Mouse (Mus musculus) hindbrain, embryonic 16.5 days (tissue): ENCODE measurements around the gene Mier2. TPM values are rescaled to one million over a fixed set of nuclear protein-coding genes. Genes with fewer than 3 reads are reported as not detected.

Experiments used
- ATAC-seq: fragments of 200-750 bp; cut with Nextera tagmentation; 2 replicates; pipeline ENCODE4 v1.8.0; 2017; ENCODE audit warnings: moderate TSS enrichment, moderate library complexity
- H3K27ac ChIP-seq: fragments of 300-500 bp; sonication (generic); 2 replicates; pipeline ENCODE4 v1.5.1; 2014; ENCODE audit warnings: low read depth, mild to moderate bottlenecking, control low read depth, low read length, moderate library complexity
- H3K27me3 ChIP-seq: fragments of 300-500 bp; sonication (generic); replicated peaks from 2 replicates; pipeline ENCODE4 v1.6.1; 2014; ENCODE audit warnings: low read length; ENCODE audit not compliant: control insufficient read depth, insufficient read depth
- H3K36me3 ChIP-seq: fragments of 300-500 bp; sonication (generic); 2 replicates; pipeline ENCODE4 v1.6.1; 2014; ENCODE audit warnings: mild to moderate bottlenecking, low read length, moderate library complexity, mixed read lengths; ENCODE audit not compliant: control insufficient read depth, insufficient read depth
- H3K4me1 ChIP-seq: fragments of 300-500 bp; sonication (generic); 2 replicates; pipeline ENCODE4 v1.6.1; 2014; ENCODE audit warnings: low read depth, low read length; ENCODE audit not compliant: control insufficient read depth, insufficient read depth
- H3K4me2 ChIP-seq: fragments of 300-500 bp; sonication (generic); 2 replicates; pipeline ENCODE4 v1.6.1; 2014; ENCODE audit warnings: mild to moderate bottlenecking, low read length, control low read depth, moderate library complexity
- H3K4me3 ChIP-seq: fragments of 300-500 bp; sonication (generic); 2 replicates; pipeline ENCODE4 v1.5.1; 2014; ENCODE audit warnings: mild to moderate bottlenecking, low read length, control low read depth, moderate library complexity
- H3K9ac ChIP-seq: fragments of 300-500 bp; sonication (generic); 2 replicates; pipeline ENCODE4 v1.6.1; 2014; ENCODE audit warnings: low read depth, mild to moderate bottlenecking, control low read depth, low read length, moderate library complexity
- H3K9me3 ChIP-seq: fragments of 300-500 bp; sonication (generic); 2 replicates; pipeline ENCODE4 v1.6.1; 2014; ENCODE audit warnings: mild to moderate bottlenecking, low read length, moderate library complexity; ENCODE audit not compliant: control insufficient read depth
- WGBS: fragments of 180-500 bp; shearing (Covaris S2); extraction: QIAGEN DNeasy Blood & Tissue Kit; methylation state at CpG from one replicate; pipeline ENCODE4 v1.1.7; 2014; 5-methylcytosine and 5-hydroxymethylcytosine counted together
- polyA plus RNA-seq: library from polyadenylated mRNA; unstranded; fragments of >200 nt; fragmentation: Nextera tagmentation; extraction: Ambion mirVana; gene quantifications from 2 replicates; pipeline ENCODE4 v1.2.1, GENCODE M21; 2015

Mier2 gene
- polyA plus RNA-seq, 1 experiment from 2014 or later = 56.5 TPM

DNA sequence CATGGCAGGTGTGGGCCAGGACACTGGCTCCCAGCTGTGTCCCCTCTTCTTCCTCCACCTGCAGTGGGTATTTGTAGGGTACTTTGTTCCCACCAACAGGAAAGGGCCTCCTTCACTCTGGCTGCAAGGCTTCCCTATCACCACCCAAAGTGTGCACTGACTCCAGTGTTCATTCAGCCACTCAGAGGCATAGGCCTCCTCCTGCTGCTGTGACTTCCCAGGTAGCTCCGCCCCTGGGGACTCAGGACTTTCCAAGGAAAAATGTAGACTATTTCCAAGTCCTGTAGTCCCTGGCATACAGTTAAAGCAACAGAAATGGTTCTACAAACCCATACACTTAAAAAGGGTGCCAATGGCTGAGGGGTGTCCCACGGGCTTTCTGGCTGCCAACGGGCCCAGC lies 22.3 kb downstream of the Mier2 start:
- H3K4me1 ChIP-seq = peaks cover 16% of the 10 kb centered on the region
- H3K9ac ChIP-seq = no peak overlapping the region; the same call in 1 of the 2 replicates
- H3K27ac ChIP-seq = no peak overlapping the region
- H3K27me3 ChIP-seq = no peaks in the 10 kb centered on the region
- no peaks in the 10 kb centered on the region for H3K9me3 ChIP-seq
- 39% methylated on average over 3 of the region's 3 CpGs for WGBS
- H3K4me3 ChIP-seq = peak overlapping the region; percentile 65
- H3K4me2 ChIP-seq = peak overlapping the region; percentile 97
- ATAC-seq = no peak
- H3K36me3 ChIP-seq = no peaks in the 10 kb centered on the region

DNA sequence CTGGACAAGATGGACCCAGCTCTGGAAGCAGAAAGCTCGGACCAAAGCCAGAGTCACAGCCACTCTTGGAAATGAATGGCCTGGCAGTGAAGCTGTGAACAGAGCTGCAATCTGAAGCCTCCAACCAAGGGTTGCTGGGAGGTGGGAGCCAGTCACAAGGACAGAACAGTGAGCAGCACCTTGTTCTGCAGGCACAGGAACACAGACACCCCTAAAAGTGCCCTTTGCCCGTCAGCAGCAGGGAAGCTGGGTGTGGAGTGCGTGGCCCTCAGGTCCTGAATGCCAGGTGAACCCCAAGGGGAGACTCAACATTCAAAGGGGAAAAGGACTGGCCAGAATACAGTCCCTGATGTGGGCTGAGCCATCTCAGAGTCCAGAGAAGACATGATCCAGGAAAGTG lies 23.4 kb downstream of the Mier2 start:
- no peak for ATAC-seq
- Histone ChIP-seq H3K27me3 (no peaks in the 10 kb centered on the region), H3K9ac (no peak overlapping the region), H3K9me3 (no peaks in the 10 kb centered on the region), H3K27ac (no peak overlapping the region), H3K4me1 (peaks cover 16% of the 10 kb centered on the region), H3K36me3 (no peaks in the 10 kb centered on the region), H3K4me3 (no peak overlapping the region), H3K4me2 (no peak overlapping the region)
- 85% methylated on average over 3 of the region's 3 CpGs for WGBS

DNA sequence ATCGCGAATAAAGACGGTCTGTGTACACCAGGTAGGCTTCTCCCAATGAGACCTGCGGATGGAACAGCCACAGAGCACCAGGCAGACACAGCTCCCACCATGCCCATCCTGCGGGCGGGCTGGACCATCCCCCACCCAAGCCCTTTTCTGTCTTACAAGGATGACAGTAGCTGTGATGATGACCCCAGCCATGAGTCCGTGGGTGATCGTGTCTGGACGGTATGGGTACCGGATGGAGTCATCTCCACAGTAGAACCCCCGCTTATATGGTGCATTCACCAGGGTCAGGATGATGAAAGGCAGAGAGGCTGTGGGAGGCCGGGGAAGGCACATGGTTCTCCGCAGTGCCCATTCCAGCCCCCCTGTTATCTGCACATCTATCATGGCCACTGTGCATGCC lies 24.3 kb downstream of the Mier2 start:
- Histone ChIP-seq H3K4me3 (no peak overlapping the region), H3K9me3 (no peaks in the 10 kb centered on the region), H3K9ac (no peak overlapping the region), H3K4me2 (no peak overlapping the region), H3K36me3 (no peaks in the 10 kb centered on the region), H3K4me1 (peaks cover 16% of the 10 kb centered on the region), H3K27me3 (no peaks in the 10 kb centered on the region), H3K27ac (no peak overlapping the region)
- WGBS = 92% methylated on average over 13 of the region's 13 CpGs
- no peak for ATAC-seq

DNA sequence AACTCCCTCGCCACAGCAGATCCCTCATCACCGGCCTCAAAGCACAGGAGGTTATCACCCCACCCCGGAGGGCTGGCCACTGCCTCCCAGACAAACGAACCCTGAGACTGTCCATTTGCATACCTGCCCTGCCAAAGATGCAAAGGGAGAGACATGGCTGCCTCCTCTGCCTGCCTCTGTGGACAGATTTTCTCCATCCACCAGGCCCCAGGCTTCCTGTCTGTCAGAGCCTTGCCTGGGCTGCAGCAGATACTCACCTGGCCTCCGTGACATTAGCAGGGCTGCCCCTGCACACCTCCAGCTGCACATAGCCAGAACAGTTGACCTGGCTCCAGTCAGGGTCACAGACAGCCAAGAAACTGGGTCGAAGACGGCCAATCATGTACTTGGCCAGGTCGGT lies 24.8 kb downstream of the Mier2 start:
- WGBS = 70% methylated on average over 8 of the region's 8 CpGs
- no peaks in the 10 kb centered on the region for H3K27me3 ChIP-seq
- no peaks in the 10 kb centered on the region for H3K9me3 ChIP-seq
- no peak overlapping the region for H3K4me3 ChIP-seq
- no peak for ATAC-seq
- H3K4me2 ChIP-seq = no peak overlapping the region
- H3K27ac ChIP-seq = no peak overlapping the region
- no peak overlapping the region for H3K9ac ChIP-seq
- no peaks in the 10 kb centered on the region for H3K36me3 ChIP-seq
- H3K4me1 ChIP-seq = peaks cover 16% of the 10 kb centered on the region

DNA sequence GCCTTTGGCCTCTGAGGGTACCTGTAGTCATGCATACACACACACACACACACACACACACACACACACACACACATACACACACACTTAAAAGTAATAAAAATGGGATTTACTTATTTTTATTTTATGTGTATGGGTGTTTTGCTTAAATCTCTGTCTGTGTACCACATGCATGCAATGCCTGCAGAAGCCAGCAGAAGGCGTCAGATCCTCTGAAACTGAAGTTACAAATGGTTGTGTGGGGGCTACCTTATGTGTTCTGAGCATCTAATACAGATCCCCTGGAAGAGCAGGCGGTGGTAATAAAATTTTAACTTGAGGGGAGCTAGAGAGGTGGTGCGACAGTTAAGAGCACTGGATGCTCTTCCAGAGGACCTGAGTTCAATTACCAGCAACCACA lies 26.9 kb downstream of the Mier2 start:
- no peaks in the 10 kb centered on the region for H3K27me3 ChIP-seq
- 72% methylated on average over 3 of the region's 3 CpGs for WGBS

GRCm38 (mm10) chr10:79527453-79527845 lies 27.6 kb downstream of the Mier2 start:
- WGBS = 90% methylated on average over 6 of the region's 6 CpGs
- no peak overlapping the region for H3K4me3 ChIP-seq
- H3K9me3 ChIP-seq = no peaks in the 10 kb centered on the region
- H3K36me3 ChIP-seq = no peaks in the 10 kb centered on the region
- no peak overlapping the region for H3K4me2 ChIP-seq
- no peak for ATAC-seq
- no peaks in the 10 kb centered on the region for H3K27me3 ChIP-seq
- H3K27ac ChIP-seq = no peak overlapping the region
- no peak overlapping the region for H3K9ac ChIP-seq
- no peaks in the 10 kb centered on the region for H3K4me1 ChIP-seq

More for the DNA sequence above, 26.9 kb downstream of the Mier2 start:
- H3K9me3 ChIP-seq = no peaks in the 10 kb centered on the region
- H3K4me2 ChIP-seq = no peak overlapping the region
- no peaks in the 10 kb centered on the region for H3K36me3 ChIP-seq
- no peak for ATAC-seq
- H3K27ac ChIP-seq = no peak overlapping the region
- no peak overlapping the region for H3K9ac ChIP-seq
- H3K4me3 ChIP-seq = no peak overlapping the region
- peaks cover 6% of the 10 kb centered on the region for H3K4me1 ChIP-seq

GRCm38 (mm10) chr10:79526661-79527452 lies 28.1 kb downstream of the Mier2 start:
- Histone ChIP-seq H3K4me1 (no peaks in the 10 kb centered on the region), H3K4me2 (no peak overlapping the region), H3K27me3 (no peaks in the 10 kb centered on the region), H3K9ac (no peak overlapping the region), H3K36me3 (no peaks in the 10 kb centered on the region), H3K27ac (no peak overlapping the region), H3K9me3 (no peaks in the 10 kb centered on the region), H3K4me3 (no peak overlapping the region)
- WGBS = 89% methylated on average over 12 of the region's 12 CpGs
- ATAC-seq = no peak

GRCm38 (mm10) chr10:79525456-79526325 lies 29.3 kb downstream of the Mier2 start:
- Histone ChIP-seq H3K36me3 (no peaks in the 10 kb centered on the region), H3K4me3 (no peak overlapping the region), H3K9me3 (no peaks in the 10 kb centered on the region), H3K9ac (no peak overlapping the region), H3K4me1 (no peaks in the 10 kb centered on the region), H3K27me3 (no peaks in the 10 kb centered on the region), H3K27ac (no peak overlapping the region), H3K4me2 (no peak overlapping the region)
- WGBS = 91% methylated on average over 8 of the region's 8 CpGs
- no peak for ATAC-seq

- 86% methylated on average over 1 of the region's 1 CpGs for WGBS
- Histone ChIP-seq H3K4me1 (no peaks in the 10 kb centered on the region), H3K36me3 (no peaks in the 10 kb centered on the region), H3K27ac (no peak overlapping the region), H3K4me3 (no peak overlapping the region), H3K4me2 (no peak overlapping the region), H3K9ac (no peak overlapping the region), H3K27me3 (no peaks in the 10 kb centered on the region), H3K9me3 (no peaks in the 10 kb centered on the region)
- ATAC-seq = no peak
Measured at GRCm38 (mm10) chr10:79524433-79524832, 30.6 kb downstream of the Mier2 start.
